Mouse (Mus musculus): Measurements from ENCODE around the gene Olfr766-ps1. TPM values are rescaled to one million over a fixed set of nuclear protein-coding genes. Genes with fewer than 3 reads are reported as not detected.

The Olfr766-ps1 gene
- polyA plus RNA-seq, 1 experiment from 2014 or later: not detected

Other genes starting within 250 kb of the Olfr766-ps1 start
- 80.9 and 83.4 TPM in 2 replicates for gene Ormdl2, start 247.3 kb downstream of the Olfr766-ps1 start, polyA plus RNA-seq (2015; fragmentation: Nextera tagmentation; extraction: Ambion mirVana)
- 7.2 and 8.7 TPM in 2 replicates for gene Gdf11, start 177.3 kb downstream of the Olfr766-ps1 start, polyA plus RNA-seq (2015; fragmentation: Nextera tagmentation; extraction: Ambion mirVana)
- gene Cd63, start 168.0 kb downstream of the Olfr766-ps1 start, polyA plus RNA-seq (2015; fragmentation: Nextera tagmentation; extraction: Ambion mirVana): 671 and 731 TPM in 2 replicates
- gene Rdh5, start 146.1 kb downstream of the Olfr766-ps1 start, polyA plus RNA-seq (2015; fragmentation: Nextera tagmentation; extraction: Ambion mirVana): 15.3 and 18.8 TPM in 2 replicates
- gene Bloc1s1, start 144.9 kb downstream of the Olfr766-ps1 start, polyA plus RNA-seq (2015; fragmentation: Nextera tagmentation; extraction: Ambion mirVana): 220 and 231 TPM in 2 replicates
- 3.6 and 4.2 TPM in 2 replicates for gene Itga7, start 135.2 kb downstream of the Olfr766-ps1 start, polyA plus RNA-seq (2015; fragmentation: Nextera tagmentation; extraction: Ambion mirVana)
- 5.6 and 6.4 TPM in 2 replicates for gene Mettl7b, start 108.0 kb downstream of the Olfr766-ps1 start, polyA plus RNA-seq (2015; fragmentation: Nextera tagmentation; extraction: Ambion mirVana)
- not detected in 2 replicates for gene Olfr9, start 79.5 kb downstream of the Olfr766-ps1 start, polyA plus RNA-seq (2015; fragmentation: Nextera tagmentation; extraction: Ambion mirVana)
- not detected in 2 replicates for gene Olfr763, start 58.2 kb downstream of the Olfr766-ps1 start, polyA plus RNA-seq (2015; fragmentation: Nextera tagmentation; extraction: Ambion mirVana)
- not detected in 2 replicates for gene Olfr764-ps1, start 29.1 kb downstream of the Olfr766-ps1 start, polyA plus RNA-seq (2015; fragmentation: Nextera tagmentation; extraction: Ambion mirVana)
- gene Olfr765, start 19.0 kb downstream of the Olfr766-ps1 start, polyA plus RNA-seq (2015; fragmentation: Nextera tagmentation; extraction: Ambion mirVana): not detected in 2 replicates
- gene Olfr767, start 13.9 kb upstream of the Olfr766-ps1 start, polyA plus RNA-seq (2015; fragmentation: Nextera tagmentation; extraction: Ambion mirVana): not detected in 2 replicates
- gene Olfr768, start 30.4 kb upstream of the Olfr766-ps1 start, polyA plus RNA-seq (2015; fragmentation: Nextera tagmentation; extraction: Ambion mirVana): not detected in 2 replicates
- not detected in 2 replicates for gene Olfr769, start 48.9 kb upstream of the Olfr766-ps1 start, polyA plus RNA-seq (2015; fragmentation: Nextera tagmentation; extraction: Ambion mirVana)
- not detected in 2 replicates for gene Olfr770, start 70.0 kb upstream of the Olfr766-ps1 start, polyA plus RNA-seq (2015; fragmentation: Nextera tagmentation; extraction: Ambion mirVana)
- not detected in 2 replicates for gene Olfr771, start 95.8 kb upstream of the Olfr766-ps1 start, polyA plus RNA-seq (2015; fragmentation: Nextera tagmentation; extraction: Ambion mirVana)
- not detected in 2 replicates for gene Olfr772, start 108.9 kb upstream of the Olfr766-ps1 start, polyA plus RNA-seq (2015; fragmentation: Nextera tagmentation; extraction: Ambion mirVana)
- gene Olfr773, start 118.4 kb upstream of the Olfr766-ps1 start, polyA plus RNA-seq (2015; fragmentation: Nextera tagmentation; extraction: Ambion mirVana): not detected in 2 replicates
- not detected in 2 replicates for gene Olfr774, start 167.2 kb upstream of the Olfr766-ps1 start, polyA plus RNA-seq (2015; fragmentation: Nextera tagmentation; extraction: Ambion mirVana)
- gene Olfr775, start 179.4 kb upstream of the Olfr766-ps1 start, polyA plus RNA-seq (2015; fragmentation: Nextera tagmentation; extraction: Ambion mirVana): not detected in 2 replicates
- gene Olfr776, start 190.2 kb upstream of the Olfr766-ps1 start, polyA plus RNA-seq (2015; fragmentation: Nextera tagmentation; extraction: Ambion mirVana): not detected in 2 replicates
- gene Olfr777, start 202.5 kb upstream of the Olfr766-ps1 start, polyA plus RNA-seq (2015; fragmentation: Nextera tagmentation; extraction: Ambion mirVana): not detected in 2 replicates
- not detected in 2 replicates for gene Olfr780, start 249.1 kb upstream of the Olfr766-ps1 start, polyA plus RNA-seq (2015; fragmentation: Nextera tagmentation; extraction: Ambion mirVana)

Measured in kidney, embryonic 15.5 days (tissue).